Mouse (Mus musculus) lung, adult 2 months (tissue): ENCODE data around the gene 2210016F16Rik.

ENCODE experiments used
- CTCF ChIP-seq: fragments of 200-500 bp; IDR thresholded peaks from 2 replicates; pipeline ENCODE4 v1.5.1; 2011; ENCODE audit warnings: mild to moderate bottlenecking, low read length, control low read depth; ENCODE audit not compliant: insufficient read depth
- POLR2A ChIP-seq: fragments of 200-500 bp; IDR thresholded peaks from 2 replicates; pipeline ENCODE4 v1.6.1; 2011; ENCODE audit warnings: low read depth, mild to moderate bottlenecking, control low read depth, low read length, borderline replicate concordance; ENCODE audit errors: extremely low read depth

GRCm38 (mm10) chr13:58421026-58421425 lies 36.0 kb upstream of the 2210016F16Rik start:
- TF ChIP-seq CTCF (no peak), POLR2A (no peak)
